Mouse (Mus musculus): ENCODE data around the gene Gm42791. TPM values are rescaled to one million over a fixed set of nuclear protein-coding genes. Genes with fewer than 3 reads are reported as not detected.

Gm42791 gene
- polyA plus RNA-seq, 1 experiment from 2014 or later = 0.78 TPM

- H3K27me3 ChIP-seq (replicated peaks; ENCODE audit: insufficient read depth, low read length) = no peaks in the 10 kb centered on the region
- H3K9ac ChIP-seq (replicated peaks; ENCODE audit: low read depth) = no peak overlapping the region
- H3K4me2 ChIP-seq (replicated peaks; ENCODE audit: low read depth, low read length) = no peak overlapping the region
- H3K4me1 ChIP-seq (ENCODE audit: insufficient read depth, low read depth, low read length) = peaks cover 6% of the 10 kb centered on the region; the same call in 1 of the 2 replicates
- no peak for ATAC-seq
- no peaks in the 10 kb centered on the region for H3K9me3 ChIP-seq (ENCODE audit: low read length)
- WGBS = 81% methylated on average over 6 of the region's 6 CpGs
- TF ChIP-seq EP300 (IDR thresholded peaks at IDR 0.05) = no peak
- no peak for TF ChIP-seq CTCF (IDR thresholded peaks at IDR 0.05)
- H3K36me3 ChIP-seq (ENCODE audit: insufficient read depth, low read length) = no peaks in the 10 kb centered on the region
- H3K4me3 ChIP-seq (ENCODE audit: low read depth, low read length) = no peak overlapping the region
- H3K27ac ChIP-seq (ENCODE audit: low read length) = no peak overlapping the region
- no peak for DNase-seq (ENCODE audit: low spot score)
Measured at GRCm38 (mm10) chr5:148955575-148955974, 39.4 kb downstream of the Gm42791 start.

- H3K27me3 ChIP-seq (replicated peaks; ENCODE audit: insufficient read depth, low read length) = no peaks in the 10 kb centered on the region
- H3K4me1 ChIP-seq (ENCODE audit: insufficient read depth, low read depth, low read length) = peaks cover 10% of the 10 kb centered on the region; the same call in 1 of the 2 replicates
- H3K9me3 ChIP-seq (ENCODE audit: low read length) = no peaks in the 10 kb centered on the region
- peak; percentile 18; the same call in 1 of the 2 replicates for ATAC-seq
- no peak overlapping the region for H3K27ac ChIP-seq (ENCODE audit: low read length)
- H3K36me3 ChIP-seq (ENCODE audit: insufficient read depth, low read length) = no peaks in the 10 kb centered on the region
- H3K9ac ChIP-seq (replicated peaks; ENCODE audit: low read depth) = no peak overlapping the region
- H3K4me3 ChIP-seq (ENCODE audit: low read depth, low read length) = no peak overlapping the region
- H3K4me2 ChIP-seq (replicated peaks; ENCODE audit: low read depth, low read length) = no peak overlapping the region
- TF ChIP-seq CTCF (IDR thresholded peaks at IDR 0.05) (no peak), EP300 (IDR thresholded peaks at IDR 0.05) (no peak)
- WGBS = 77% methylated on average over 22 of the region's 22 CpGs
- no peak for DNase-seq (ENCODE audit: low spot score)
Measured at GRCm38 (mm10) chr5:148954314-148955060, 40.5 kb downstream of the Gm42791 start.

- ATAC-seq (peak; percentile 40), DNase-seq (ENCODE audit: low spot score) (peak; percentile 31)
- H3K9ac ChIP-seq (replicated peaks; ENCODE audit: low read depth) = no peak overlapping the region
- TF ChIP-seq EP300 (IDR thresholded peaks at IDR 0.05) (no peak), CTCF (IDR thresholded peaks at IDR 0.05) (no peak)
- H3K4me1 ChIP-seq (ENCODE audit: insufficient read depth, low read depth, low read length) = peaks cover 5% of the 10 kb centered on the region; the same call in 1 of the 2 replicates
- no peak overlapping the region for H3K4me3 ChIP-seq (ENCODE audit: low read depth, low read length)
- H3K4me2 ChIP-seq (replicated peaks; ENCODE audit: low read depth, low read length) = no peak overlapping the region
- no peaks in the 10 kb centered on the region for H3K9me3 ChIP-seq (ENCODE audit: low read length)
- no peak overlapping the region for H3K27ac ChIP-seq (ENCODE audit: low read length)
- no peaks in the 10 kb centered on the region for H3K36me3 ChIP-seq (ENCODE audit: insufficient read depth, low read length)
- no peaks in the 10 kb centered on the region for H3K27me3 ChIP-seq (replicated peaks; ENCODE audit: insufficient read depth, low read length)
- 43% methylated on average over 5 of the region's 5 CpGs for WGBS
Measured at GRCm38 (mm10) chr5:148953098-148953497, 41.8 kb downstream of the Gm42791 start.

- H3K4me3 ChIP-seq (ENCODE audit: low read depth, low read length) = no peak overlapping the region
- H3K27me3 ChIP-seq (replicated peaks; ENCODE audit: insufficient read depth, low read length) = no peaks in the 10 kb centered on the region
- peaks cover 5% of the 10 kb centered on the region; the same call in 1 of the 2 replicates for H3K4me1 ChIP-seq (ENCODE audit: insufficient read depth, low read depth, low read length)
- DNase-seq (ENCODE audit: low spot score) = no peak
- WGBS = 58% methylated on average over 6 of the region's 6 CpGs
- H3K9ac ChIP-seq (replicated peaks; ENCODE audit: low read depth) = no peak overlapping the region
- no peak overlapping the region for H3K27ac ChIP-seq (ENCODE audit: low read length)
- no peaks in the 10 kb centered on the region for H3K36me3 ChIP-seq (ENCODE audit: insufficient read depth, low read length)
- ATAC-seq = no peak
- no peaks in the 10 kb centered on the region for H3K9me3 ChIP-seq (ENCODE audit: low read length)
- H3K4me2 ChIP-seq (replicated peaks; ENCODE audit: low read depth, low read length) = no peak overlapping the region
- no peak for TF ChIP-seq EP300 (IDR thresholded peaks at IDR 0.05)
- peak; percentile 72 for TF ChIP-seq CTCF (IDR thresholded peaks at IDR 0.05)
Measured at GRCm38 (mm10) chr5:148952419-148952818, 42.5 kb downstream of the Gm42791 start.

- no peak for TF ChIP-seq EP300 (IDR thresholded peaks at IDR 0.05)
- TF ChIP-seq CTCF (IDR thresholded peaks at IDR 0.05) = no peak
- no peak overlapping the region for H3K9ac ChIP-seq (replicated peaks; ENCODE audit: low read depth)
- H3K27ac ChIP-seq (ENCODE audit: low read length) = no peak overlapping the region
- H3K36me3 ChIP-seq (ENCODE audit: insufficient read depth, low read length) = no peaks in the 10 kb centered on the region
- ATAC-seq (no peak), DNase-seq (ENCODE audit: low spot score) (no peak)
- H3K9me3 ChIP-seq (ENCODE audit: low read length) = no peaks in the 10 kb centered on the region
- no peak overlapping the region for H3K4me2 ChIP-seq (replicated peaks; ENCODE audit: low read depth, low read length)
- H3K4me3 ChIP-seq (ENCODE audit: low read depth, low read length) = no peak overlapping the region
- H3K27me3 ChIP-seq (replicated peaks; ENCODE audit: insufficient read depth, low read length) = no peaks in the 10 kb centered on the region
- H3K4me1 ChIP-seq (ENCODE audit: insufficient read depth, low read depth, low read length) = peaks cover 5% of the 10 kb centered on the region; the same call in 1 of the 2 replicates
- 79% methylated on average over 5 of the region's 5 CpGs for WGBS
Measured at GRCm38 (mm10) chr5:148951360-148951759, 43.6 kb downstream of the Gm42791 start.

- DNase-seq (ENCODE audit: low spot score) = peak; percentile 71
- ATAC-seq = peak; percentile 77
- H3K4me3 ChIP-seq (ENCODE audit: low read depth, low read length) = no peak overlapping the region
- H3K4me1 ChIP-seq (ENCODE audit: insufficient read depth, low read depth, low read length) = peaks cover 5% of the 10 kb centered on the region; the same call in 1 of the 2 replicates
- H3K9ac ChIP-seq (replicated peaks; ENCODE audit: low read depth) = no peak overlapping the region
- TF ChIP-seq CTCF (IDR thresholded peaks at IDR 0.05) = no peak
- no peak for TF ChIP-seq EP300 (IDR thresholded peaks at IDR 0.05)
- no peaks in the 10 kb centered on the region for H3K9me3 ChIP-seq (ENCODE audit: low read length)
- H3K27ac ChIP-seq (ENCODE audit: low read length) = 0 out of 2 replicates have a peak overlapping the region, but pooled peaks have one; percentile 27
- 18% methylated on average over 15 of the region's 15 CpGs for WGBS
- no peaks in the 10 kb centered on the region for H3K27me3 ChIP-seq (replicated peaks; ENCODE audit: insufficient read depth, low read length)
- no peaks in the 10 kb centered on the region for H3K36me3 ChIP-seq (ENCODE audit: insufficient read depth, low read length)
- H3K4me2 ChIP-seq (replicated peaks; ENCODE audit: low read depth, low read length) = no peak overlapping the region
Measured at GRCm38 (mm10) chr5:148950064-148950463, 44.9 kb downstream of the Gm42791 start.

Data from lung, postnatal 0 days (tissue).